Mouse (Mus musculus): ENCODE data around the gene Ilf2. TPM values are rescaled to one million over a fixed set of nuclear protein-coding genes. Genes with fewer than 3 reads are reported as not detected.

The Ilf2 gene
- polyA plus RNA-seq, 1 experiment: 98.7 TPM

GRCm38 (mm10) chr3:90464552-90465080 lies 11.3 kb upstream of the Ilf2 start:
- H3K27ac ChIP-seq (ENCODE audit: insufficient read depth, low read length): no peak overlapping the region
- no peaks in the 10 kb centered on the region for H3K4me1 ChIP-seq (ENCODE audit: control insufficient read depth, insufficient read depth, low read length)
- TF ChIP-seq POLR2A (IDR thresholded peaks at IDR 0.05; ENCODE audit: borderline replicate concordance, insufficient read depth, low read length) (no peak), CTCF (IDR thresholded peaks at IDR 0.05; ENCODE audit: borderline replicate concordance, insufficient read depth, low read depth, low read length) (no peak)
- DNase-seq: no peak
- H3K4me3 ChIP-seq (replicated peaks; ENCODE audit: insufficient read depth, low read depth, low read length): no peak overlapping the region
- H3K27me3 ChIP-seq (ENCODE audit: control insufficient read depth, insufficient read depth, low read length): peaks cover 3% of the 10 kb centered on the region; the same call in 1 of the 2 replicates
- WGBS: 20% methylated on average over 37 of the region's 37 CpGs

- TF ChIP-seq POLR2A (IDR thresholded peaks at IDR 0.05; ENCODE audit: borderline replicate concordance, insufficient read depth, low read length) (no peak), CTCF (IDR thresholded peaks at IDR 0.05; ENCODE audit: borderline replicate concordance, insufficient read depth, low read depth, low read length) (no peak)
- 1% methylated on average over 75 of the region's 75 CpGs for WGBS
- DNase-seq: peak in 1 of 2 experiments; percentile 30
- H3K27ac ChIP-seq (ENCODE audit: insufficient read depth, low read length): no peak overlapping the region
- H3K4me1 ChIP-seq (ENCODE audit: control insufficient read depth, insufficient read depth, low read length): no peaks in the 10 kb centered on the region
- H3K27me3 ChIP-seq (ENCODE audit: control insufficient read depth, insufficient read depth, low read length): peaks cover 3% of the 10 kb centered on the region; the same call in 1 of the 2 replicates
- peak overlapping the region; percentile 41 for H3K4me3 ChIP-seq (replicated peaks; ENCODE audit: insufficient read depth, low read depth, low read length)
Measured at GRCm38 (mm10) chr3:90465081-90465685, 10.7 kb upstream of the Ilf2 start.

- Histone ChIP-seq H3K4me1 (ENCODE audit: control insufficient read depth, insufficient read depth, low read length) (no peaks in the 10 kb centered on the region), H3K27ac (ENCODE audit: insufficient read depth, low read length) (no peak within 1 kb of the TSS), H3K27me3 (ENCODE audit: control insufficient read depth, insufficient read depth, low read length) (peaks cover 3% of the 10 kb centered on the region; the same call in 1 of the 2 replicates), H3K4me3 (replicated peaks; ENCODE audit: insufficient read depth, low read depth, low read length) (peak within 1 kb of the TSS; percentile 60)
- TF ChIP-seq CTCF (IDR thresholded peaks at IDR 0.05; ENCODE audit: borderline replicate concordance, insufficient read depth, low read depth, low read length) (no peak), POLR2A (IDR thresholded peaks at IDR 0.05; ENCODE audit: borderline replicate concordance, insufficient read depth, low read length) (no peak)
- WGBS: under 1% methylated on average over 33 of the region's 49 CpGs
- peak in 1 of 2 experiments; percentile 18 for DNase-seq
Measured at GRCm38 (mm10) chr3:90465686-90466310, 10.1 kb upstream of the Ilf2 start, which contains the start of gene Npr1. Gene Npr1, minus strand, starts transcription at chr3:90465866.

- H3K27ac ChIP-seq (ENCODE audit: insufficient read depth, low read length): no peak overlapping the region
- H3K4me1 ChIP-seq (ENCODE audit: control insufficient read depth, insufficient read depth, low read length): no peaks in the 10 kb centered on the region
- peak; percentile 74 for TF ChIP-seq CTCF (IDR thresholded peaks at IDR 0.05; ENCODE audit: borderline replicate concordance, insufficient read depth, low read depth, low read length)
- TF ChIP-seq POLR2A (IDR thresholded peaks at IDR 0.05; ENCODE audit: borderline replicate concordance, insufficient read depth, low read length): no peak
- peak overlapping the region; percentile 60 for H3K4me3 ChIP-seq (replicated peaks; ENCODE audit: insufficient read depth, low read depth, low read length)
- WGBS: under 1% methylated on average over 15 of the region's 15 CpGs
- peak; percentile 64 to 67 for DNase-seq
- peaks cover 3% of the 10 kb centered on the region; the same call in 1 of the 2 replicates for H3K27me3 ChIP-seq (ENCODE audit: control insufficient read depth, insufficient read depth, low read length)
Measured at GRCm38 (mm10) chr3:90466311-90466766, 9.6 kb upstream of the Ilf2 start.

DNA sequence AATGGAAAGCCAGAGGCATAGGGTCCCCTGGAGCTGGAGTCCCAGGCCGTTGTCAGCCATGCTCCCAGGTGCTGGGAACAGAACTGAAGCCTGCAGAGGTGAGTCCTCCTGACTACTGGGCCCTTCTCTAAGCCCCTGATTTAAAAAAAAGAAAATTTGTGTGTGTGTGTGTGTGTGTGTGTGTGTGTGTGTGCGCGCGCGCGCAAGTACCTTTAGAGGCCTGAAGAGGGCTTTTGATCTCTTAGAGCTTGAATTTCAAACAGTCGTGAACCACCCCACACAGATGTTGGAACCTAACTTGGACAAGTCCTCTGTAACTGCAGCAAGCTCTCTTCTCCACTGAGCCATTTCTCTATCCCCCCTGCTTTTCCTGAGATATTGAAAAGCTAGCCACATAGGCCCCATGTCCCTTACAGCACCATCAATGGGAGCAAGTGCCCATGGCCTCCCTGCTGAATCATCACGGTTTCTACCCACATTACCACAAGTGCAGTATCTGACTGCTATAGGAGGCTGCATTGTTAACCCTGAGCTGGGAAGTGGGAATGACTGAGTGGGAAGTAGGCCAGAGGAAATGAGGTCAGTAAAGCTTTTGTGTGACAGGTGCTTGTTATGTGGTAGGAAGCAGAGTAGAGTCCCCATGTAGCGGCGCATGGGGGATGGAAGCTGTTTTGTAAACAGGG lies 8.2 kb upstream of the Ilf2 start:
- Histone ChIP-seq H3K27ac (ENCODE audit: insufficient read depth, low read length) (no peak overlapping the region), H3K4me3 (replicated peaks; ENCODE audit: insufficient read depth, low read depth, low read length) (no peak overlapping the region), H3K4me1 (ENCODE audit: control insufficient read depth, insufficient read depth, low read length) (no peaks in the 10 kb centered on the region), H3K27me3 (ENCODE audit: control insufficient read depth, insufficient read depth, low read length) (peaks cover 3% of the 10 kb centered on the region; the same call in 1 of the 2 replicates)
- WGBS: 92% methylated on average over 10 of the region's 10 CpGs
- DNase-seq: no peak
- TF ChIP-seq CTCF (IDR thresholded peaks at IDR 0.05; ENCODE audit: borderline replicate concordance, insufficient read depth, low read depth, low read length) (no peak), POLR2A (IDR thresholded peaks at IDR 0.05; ENCODE audit: borderline replicate concordance, insufficient read depth, low read length) (no peak)

GRCm38 (mm10) chr3:90472213-90472612 lies 3.7 kb upstream of the Ilf2 start:
- Histone ChIP-seq H3K27ac (ENCODE audit: insufficient read depth, low read length) (no peak overlapping the region), H3K27me3 (ENCODE audit: control insufficient read depth, insufficient read depth, low read length) (no peaks in the 10 kb centered on the region), H3K4me3 (replicated peaks; ENCODE audit: insufficient read depth, low read depth, low read length) (no peak overlapping the region), H3K4me1 (ENCODE audit: control insufficient read depth, insufficient read depth, low read length) (no peaks in the 10 kb centered on the region; the same call in 1 of the 2 replicates)
- 13% methylated on average over 3 of the region's 3 CpGs for WGBS
- no peak for DNase-seq
- TF ChIP-seq CTCF (IDR thresholded peaks at IDR 0.05; ENCODE audit: borderline replicate concordance, insufficient read depth, low read depth, low read length) (peak; percentile 20; the same call in 1 of the 2 replicates), POLR2A (IDR thresholded peaks at IDR 0.05; ENCODE audit: borderline replicate concordance, insufficient read depth, low read length) (no peak)

GRCm38 (mm10) chr3:90475151-90475830 lies 635 bp upstream of the Ilf2 start:
- no peaks in the 10 kb centered on the region for H3K27me3 ChIP-seq (ENCODE audit: control insufficient read depth, insufficient read depth, low read length)
- WGBS: 22% methylated on average over 16 of the region's 16 CpGs
- no peak overlapping the region for H3K27ac ChIP-seq (ENCODE audit: insufficient read depth, low read length)
- TF ChIP-seq CTCF (IDR thresholded peaks at IDR 0.05; ENCODE audit: borderline replicate concordance, insufficient read depth, low read depth, low read length): no peak
- TF ChIP-seq POLR2A (IDR thresholded peaks at IDR 0.05; ENCODE audit: borderline replicate concordance, insufficient read depth, low read length): no peak
- H3K4me3 ChIP-seq (replicated peaks; ENCODE audit: insufficient read depth, low read depth, low read length): peak overlapping the region; percentile 63
- no peaks in the 10 kb centered on the region; the same call in 1 of the 2 replicates for H3K4me1 ChIP-seq (ENCODE audit: control insufficient read depth, insufficient read depth, low read length)
- DNase-seq: peak; percentile 44 to 51
